Comparison of ENCODE assay signal across 9 mouse cellular contexts in genomic region chr11:60076790-60077189, GRCm38 (mm10). TPM values are rescaled to one million over a fixed set of nuclear protein-coding genes. Genes with fewer than 3 reads are reported as not detected.
DNase-seq lines count a peak whose midpoint lies in the region; ATAC-seq and TF ChIP-seq lines count a peak whose summit lies in the region.
"Had no signal": no experiment of that assay in that cellular context is flagged by ENCODE, and none has a peak within 500 bp of the region (broad histone marks: within the 10 kb centered on the region; RNA-seq: fewer than 3 reads in every experiment).

No protein-coding gene starts in this region.

- no peak overlapping the region for H3K27ac ChIP-seq in forebrain, embryonic 14.5 days (ENCODE audit: low read depth, low read length)
- no peak overlapping the region for H3K27ac ChIP-seq in forebrain, embryonic 12.5 days
- H3K27ac ChIP-seq in embryonic facial prominence, embryonic 14.5 days (replicated peaks; ENCODE audit: low read depth, low read length): no peak overlapping the region
- no peak overlapping the region for H3K27ac ChIP-seq in kidney, postnatal 0 days
- no peak overlapping the region for H3K27ac ChIP-seq in liver, embryonic 14.5 days
- H3K27ac ChIP-seq: liver, embryonic 15.5 days had no signal

- H3K9me3 ChIP-seq in forebrain, embryonic 14.5 days (replicated peaks; ENCODE audit: control insufficient read depth, low read length): no peaks in the 10 kb centered on the region
- no peaks in the 10 kb centered on the region for H3K9me3 ChIP-seq in forebrain, embryonic 12.5 days
- no peaks in the 10 kb centered on the region for H3K9me3 ChIP-seq in embryonic facial prominence, embryonic 14.5 days (ENCODE audit: control insufficient read depth, low read length)
- no peaks in the 10 kb centered on the region for H3K9me3 ChIP-seq in kidney, postnatal 0 days (replicated peaks; ENCODE audit: low read length)
- no peaks in the 10 kb centered on the region for H3K9me3 ChIP-seq in liver, embryonic 14.5 days (ENCODE audit: control insufficient read depth, low read length)
- H3K9me3 ChIP-seq: liver, embryonic 15.5 days had no signal

- peak; percentile 85 for DNase-seq in forebrain, embryonic 14.5 days (ENCODE audit: low spot score)
- peak; percentile 79 for DNase-seq in CD4-positive helper T cell, adult 2 months (ENCODE audit: low read depth, low spot score)
- DNase-seq in adrenal gland, postnatal 36 days: peak; percentile 69 to 82
- peak; percentile 86 for DNase-seq in embryonic facial prominence, embryonic 14.5 days (ENCODE audit: low spot score)
- peak; percentile 84 for DNase-seq in kidney, postnatal 0 days (ENCODE audit: low spot score)
- DNase-seq in liver, embryonic 14.5 days (ENCODE audit: low read depth in 3 of 3, low spot score in 3 of 3): peak; percentile 56 to 60 (median 58)
- peak; percentile 77 to 83 for DNase-seq in right cerebral cortex, postnatal 10 days (ENCODE audit: low spot score in 2 of 2)

- TF ChIP-seq CTCF in kidney, postnatal 0 days (IDR thresholded peaks at IDR 0.05; ENCODE audit: low read depth): peak; percentile 83
- TF ChIP-seq CTCF in liver, embryonic 14.5 days (IDR thresholded peaks at IDR 0.05; ENCODE audit: low read depth): peak; percentile 85

- no peak overlapping the region for H3K4me2 ChIP-seq in forebrain, embryonic 14.5 days (ENCODE audit: low read length)
- no peak overlapping the region for H3K4me2 ChIP-seq in forebrain, embryonic 12.5 days
- no peak overlapping the region for H3K4me2 ChIP-seq in embryonic facial prominence, embryonic 14.5 days (ENCODE audit: low read depth, low read length)
- no peak overlapping the region for H3K4me2 ChIP-seq in kidney, postnatal 0 days (ENCODE audit: low read length)
- no peak overlapping the region for H3K4me2 ChIP-seq in liver, embryonic 14.5 days (ENCODE audit: low read depth)
- H3K4me2 ChIP-seq: liver, embryonic 15.5 days had no signal

- no peaks in the 10 kb centered on the region for H3K27me3 ChIP-seq in forebrain, embryonic 14.5 days (replicated peaks; ENCODE audit: control insufficient read depth, insufficient read depth, low read length)
- 0 out of 2 replicates have a peak, but pooled peaks cover 4% of the 10 kb centered on the region for H3K27me3 ChIP-seq in forebrain, embryonic 12.5 days
- no peaks in the 10 kb centered on the region for H3K27me3 ChIP-seq in embryonic facial prominence, embryonic 14.5 days (replicated peaks; ENCODE audit: control insufficient read depth, insufficient read depth, low read length)
- H3K27me3 ChIP-seq in kidney, postnatal 0 days (ENCODE audit: insufficient read depth, low read length): no peaks in the 10 kb centered on the region
- no peaks in the 10 kb centered on the region for H3K27me3 ChIP-seq in liver, embryonic 14.5 days (ENCODE audit: control insufficient read depth, insufficient read depth, low read length)
- H3K27me3 ChIP-seq: liver, embryonic 15.5 days had no signal

- no peaks in the 10 kb centered on the region for H3K36me3 ChIP-seq in forebrain, embryonic 14.5 days (ENCODE audit: control insufficient read depth, insufficient read depth, low read length)
- no peaks in the 10 kb centered on the region for H3K36me3 ChIP-seq in forebrain, embryonic 12.5 days (replicated peaks)
- no peaks in the 10 kb centered on the region for H3K36me3 ChIP-seq in embryonic facial prominence, embryonic 14.5 days (ENCODE audit: control insufficient read depth, insufficient read depth, low read length)
- no peaks in the 10 kb centered on the region for H3K36me3 ChIP-seq in kidney, postnatal 0 days (ENCODE audit: insufficient read depth, low read length)
- H3K36me3 ChIP-seq in liver, embryonic 14.5 days (replicated peaks; ENCODE audit: control insufficient read depth, insufficient read depth, low read depth): no peaks in the 10 kb centered on the region
- H3K36me3 ChIP-seq: liver, embryonic 15.5 days had no signal

- ATAC-seq in forebrain, embryonic 14.5 days: no peak
- ATAC-seq in forebrain, embryonic 12.5 days (ENCODE audit: low FRiP score): no peak
- ATAC-seq in embryonic facial prominence, embryonic 14.5 days (ENCODE audit: low read depth): peak; percentile 50; the same call in 1 of the 2 replicates
- ATAC-seq in kidney, postnatal 0 days (replicated peaks; ENCODE audit: low FRiP score, low read depth): no peak; the same call in 1 of the 2 replicates
- no peak for ATAC-seq in liver, embryonic 14.5 days (ENCODE audit: insufficient read depth)

- no peaks in the 10 kb centered on the region for H3K4me1 ChIP-seq in forebrain, embryonic 14.5 days (ENCODE audit: control insufficient read depth, insufficient read depth, low read length)
- no peaks in the 10 kb centered on the region for H3K4me1 ChIP-seq in forebrain, embryonic 12.5 days
- no peaks in the 10 kb centered on the region for H3K4me1 ChIP-seq in embryonic facial prominence, embryonic 14.5 days (ENCODE audit: control insufficient read depth, insufficient read depth, low read length)
- no peaks in the 10 kb centered on the region for H3K4me1 ChIP-seq in kidney, postnatal 0 days (replicated peaks; ENCODE audit: insufficient read depth, low read length)
- no peaks in the 10 kb centered on the region for H3K4me1 ChIP-seq in liver, embryonic 14.5 days (replicated peaks; ENCODE audit: control insufficient read depth in 2 of 2, insufficient read depth in 2 of 2, low read length in 1 of 2)
- H3K4me1 ChIP-seq: liver, embryonic 15.5 days had no signal

- 17% methylated on average over 4 of the region's 4 CpGs for WGBS in forebrain, embryonic 14.5 days
- 10% methylated on average over 4 of the region's 4 CpGs for WGBS in forebrain, embryonic 12.5 days
- WGBS in embryonic facial prominence, embryonic 14.5 days: 12% methylated on average over 4 of the region's 4 CpGs
- WGBS in kidney, postnatal 0 days: 15% methylated on average over 4 of the region's 4 CpGs
- 12% methylated on average over 4 of the region's 4 CpGs for WGBS in liver, embryonic 14.5 days (ENCODE audit: insufficient replicate concordance)

- no peak for TF ChIP-seq EP300 in liver, embryonic 14.5 days (IDR thresholded peaks at IDR 0.05; ENCODE audit: low read depth)

- no peak overlapping the region for H3K4me3 ChIP-seq in forebrain, embryonic 14.5 days (ENCODE audit: low read depth, low read length)
- H3K4me3 ChIP-seq in forebrain, embryonic 12.5 days (replicated peaks): no peak overlapping the region
- no peak overlapping the region for H3K4me3 ChIP-seq in embryonic facial prominence, embryonic 14.5 days (ENCODE audit: low read depth, low read length)
- no peak overlapping the region for H3K4me3 ChIP-seq in kidney, postnatal 0 days (replicated peaks; ENCODE audit: low read depth, low read length)
- no peak overlapping the region for H3K4me3 ChIP-seq in liver, embryonic 14.5 days (ENCODE audit: insufficient read depth in 1 of 2, low read depth in 2 of 2, low read length in 2 of 2)
- H3K4me3 ChIP-seq: liver, embryonic 15.5 days had no signal

- no peak overlapping the region for H3K9ac ChIP-seq in forebrain, embryonic 14.5 days (ENCODE audit: low read length)
- H3K9ac ChIP-seq in forebrain, embryonic 12.5 days: no peak overlapping the region
- H3K9ac ChIP-seq in embryonic facial prominence, embryonic 14.5 days (ENCODE audit: low read depth, low read length): no peak overlapping the region
- no peak overlapping the region for H3K9ac ChIP-seq in kidney, postnatal 0 days (ENCODE audit: low read depth, low read length)
- H3K9ac ChIP-seq in liver, embryonic 14.5 days (replicated peaks): no peak overlapping the region
- H3K9ac ChIP-seq: liver, embryonic 15.5 days had no signal

RNA-seq across cellular contexts. Expression of gene Rai1, which starts 28.0 kb away (rescaled TPM):
- polyA plus RNA-seq in forebrain, embryonic 14.5 days (2014; fragmentation: Nextera tagmentation; extraction: Ambion mirVana): 26.4 and 28.5 TPM in 2 replicates
- polyA plus RNA-seq in forebrain, embryonic 12.5 days (2016; fragmentation: Nextera tagmentation; extraction: Ambion mirVana): 34.2 and 35.1 TPM in 2 replicates
- 10 to 100 TPM; 43.9 to 46.7 TPM for total RNA-seq in adrenal gland, postnatal 36 days (2021)
- 23.9 and 27.6 TPM in 2 replicates for polyA plus RNA-seq in embryonic facial prominence, embryonic 14.5 days (2014; fragmentation: Nextera tagmentation; extraction: Ambion mirVana)
- polyA plus RNA-seq in kidney, postnatal 0 days (2015; fragmentation: Nextera tagmentation; extraction: Ambion mirVana): 14.6 and 15.2 TPM in 2 replicates
- 7.2 and 7.8 TPM in 2 replicates for polyA plus RNA-seq in liver, embryonic 14.5 days (2012; rRNA removed)
- polyA plus RNA-seq in liver, embryonic 14.5 days (2014; fragmentation: Nextera tagmentation; extraction: Ambion mirVana): 4.5 and 5.3 TPM in 2 replicates

RNA-seq across cellular contexts. Expression of gene Pemt, which starts 30.5 kb away (rescaled TPM):
- polyA plus RNA-seq in forebrain, embryonic 14.5 days (2014; fragmentation: Nextera tagmentation; extraction: Ambion mirVana): 7.3 and 9.4 TPM in 2 replicates
- polyA plus RNA-seq in forebrain, embryonic 12.5 days (2016; fragmentation: Nextera tagmentation; extraction: Ambion mirVana): 5.4 and 6.3 TPM in 2 replicates
- 1 to 10 TPM; 7.0 to 8.4 TPM for total RNA-seq in adrenal gland, postnatal 36 days (2021)
- polyA plus RNA-seq in embryonic facial prominence, embryonic 14.5 days (2014; fragmentation: Nextera tagmentation; extraction: Ambion mirVana): 8.0 and 9.2 TPM in 2 replicates
- 10.2 and 13.4 TPM in 2 replicates for polyA plus RNA-seq in kidney, postnatal 0 days (2015; fragmentation: Nextera tagmentation; extraction: Ambion mirVana)
- polyA plus RNA-seq in liver, embryonic 14.5 days (2012; rRNA removed): 5.2 and 6.2 TPM in 2 replicates
- 8.8 and 9.0 TPM in 2 replicates for polyA plus RNA-seq in liver, embryonic 14.5 days (2014; fragmentation: Nextera tagmentation; extraction: Ambion mirVana)
